Mouse (Mus musculus) gastrocnemius, adult 18-20 months (tissue): ENCODE results near the gene Lgi4. TPM values are rescaled to one million over a fixed set of nuclear protein-coding genes. Genes with fewer than 3 reads are reported as not detected.

Experiments
- DNase-seq: peaks from one replicate; pipeline ENCODE4 v3.0.0; 2021; ENCODE audit warnings: low spot score
- total RNA-seq, 2 experiments: library from RNA; stranded (reverse); gene quantifications; 2 replicates each; pipeline ENCODE4 v1.2.3; 2021

Gene Lgi4
- total RNA-seq, 2 experiments from 2014 or later: 1.7 to 3.5 TPM

GRCm38 (mm10) chr7:31051321-31052021 lies 7.7 kb upstream of the Lgi4 start, which contains the start of gene Fxyd7:
TSS of gene Fxyd7 (minus strand) at chr7:31051467.
- DNase-seq: no peak

- DNase-seq: no peak
These were observed 6.9 kb upstream of the Lgi4 start for GRCm38 (mm10) chr7:31052251-31052635.

DNA sequence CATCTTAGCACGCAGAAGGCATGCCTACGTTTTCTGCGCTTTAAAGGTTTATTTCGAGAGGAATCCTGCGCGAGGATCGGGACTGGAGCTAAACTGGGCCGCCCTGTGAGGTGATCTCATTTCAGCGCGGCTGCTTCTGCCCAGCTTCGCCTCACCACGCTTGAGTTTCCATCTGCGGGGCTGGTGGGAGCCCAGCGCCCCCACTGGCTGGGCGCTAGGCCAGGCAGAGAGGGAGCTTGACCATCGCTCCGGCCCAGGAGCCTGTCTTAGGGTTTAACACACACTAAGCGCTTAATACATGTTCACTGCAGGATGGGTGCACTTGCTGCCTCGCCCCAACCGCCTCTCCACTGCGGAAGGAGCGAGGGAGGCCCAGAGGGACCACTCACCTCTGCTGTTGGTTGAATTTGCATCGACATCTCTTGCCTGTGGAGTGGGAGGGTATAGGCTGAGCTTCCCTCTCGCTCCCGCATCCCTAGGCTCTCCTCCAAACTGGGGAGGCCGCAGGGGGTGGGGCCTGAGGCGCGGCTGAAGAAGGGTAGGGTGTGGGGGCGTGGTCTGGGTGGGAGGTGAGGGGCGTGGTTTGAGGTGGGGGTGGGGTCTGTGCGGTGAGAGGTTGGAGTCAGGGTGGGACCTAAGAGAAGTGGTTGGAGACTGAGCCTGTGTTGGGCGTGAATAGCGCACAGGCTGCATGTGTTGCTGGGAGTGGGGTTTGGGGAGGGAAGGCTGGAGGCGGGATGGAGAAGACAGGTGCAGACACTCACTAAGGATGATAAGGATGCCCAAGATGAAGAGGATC lies 6.3 kb upstream of the Lgi4 start:
- peak; percentile 39 for DNase-seq

DNA sequence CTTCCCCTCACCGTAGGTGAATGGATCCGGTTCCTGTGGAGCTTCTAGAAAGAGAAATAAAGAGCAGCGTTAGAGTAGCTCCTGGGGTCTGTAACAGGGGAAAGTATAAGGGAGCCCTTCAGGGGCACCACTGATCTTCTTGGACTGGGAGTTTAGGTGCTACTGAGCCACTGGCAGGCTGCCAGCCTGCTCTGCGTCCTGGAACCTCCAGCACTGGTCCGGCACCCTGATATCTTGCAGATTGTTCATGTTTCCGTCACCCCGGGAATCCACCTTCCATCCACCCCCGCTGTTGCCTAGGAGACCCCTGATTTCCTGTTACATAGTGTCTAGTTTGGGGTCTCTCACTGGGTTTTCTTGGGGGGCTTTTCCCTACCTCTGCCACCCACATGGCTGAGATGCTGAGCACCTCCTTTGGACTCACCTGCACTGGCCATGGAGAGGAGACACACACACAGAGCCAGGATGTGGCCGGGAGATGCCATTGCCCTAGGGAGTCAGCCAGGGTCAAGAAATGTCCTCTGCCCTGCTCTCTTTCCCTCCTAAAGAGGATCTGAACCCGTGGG lies 5.2 kb upstream of the Lgi4 start:
- DNase-seq: no peak

- peak; percentile 81 for DNase-seq
These were observed 4.4 kb upstream of the Lgi4 start for GRCm38 (mm10) chr7:31054661-31055320.

DNA sequence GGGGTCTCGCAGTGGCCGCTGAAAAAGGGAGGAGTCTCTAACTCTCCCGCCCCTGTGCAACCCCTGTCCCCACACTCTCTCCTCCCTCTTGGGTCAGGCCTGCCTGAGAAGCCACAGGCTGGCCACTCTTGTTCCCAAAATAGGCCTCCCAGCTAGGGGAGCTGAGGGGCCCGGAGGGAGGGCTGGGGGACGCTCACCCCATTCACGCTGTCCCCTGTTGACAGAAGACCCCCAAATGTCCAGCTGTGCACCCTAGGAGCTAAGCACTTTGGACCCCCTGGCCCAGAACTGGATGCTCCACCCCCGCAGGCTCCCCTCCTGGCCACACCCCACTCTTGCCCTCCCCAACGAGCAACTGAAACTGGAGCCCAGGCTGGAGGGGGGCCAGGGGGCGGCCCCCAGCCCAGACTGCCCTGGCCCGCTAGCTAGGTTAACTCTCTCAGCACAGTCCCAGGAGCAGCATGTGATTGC lies 3.8 kb upstream of the Lgi4 start:
- DNase-seq: peak; percentile 93

GRCm38 (mm10) chr7:31055883-31056282 lies 3.3 kb upstream of the Lgi4 start:
- no peak for DNase-seq

GRCm38 (mm10) chr7:31056448-31056847 lies 2.7 kb upstream of the Lgi4 start:
- DNase-seq: no peak

DNA sequence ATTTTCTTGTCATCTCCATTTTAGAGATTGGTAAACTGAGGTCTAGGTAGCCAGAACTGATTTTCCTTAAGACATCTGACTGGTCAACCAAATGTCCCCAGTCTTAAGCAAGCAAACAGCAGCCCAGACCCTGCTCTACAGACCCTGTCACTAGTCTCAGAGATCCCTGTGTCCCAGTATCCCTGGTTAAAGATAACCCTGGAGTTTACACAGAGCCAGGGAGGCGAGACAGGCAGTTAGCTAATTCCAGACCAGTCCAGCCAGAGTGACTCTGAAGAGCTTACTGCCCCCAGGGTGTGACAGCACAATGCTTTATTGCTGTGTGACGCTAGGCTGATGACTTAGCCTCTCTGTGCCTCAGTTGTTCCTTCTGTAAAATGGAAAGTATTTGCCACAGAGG lies 2.1 kb upstream of the Lgi4 start, which contains the start of gene Fxyd1:
TSS of gene Fxyd1 (minus strand) at position 129 of the 400 bp plus-strand sequence.
- DNase-seq: no peak

- DNase-seq: no peak
These were observed 1.4 kb upstream of the Lgi4 start for GRCm38 (mm10) chr7:31057730-31058129.

GRCm38 (mm10) chr7:31058211-31058610 lies 931 bp upstream of the Lgi4 start:
- DNase-seq: no peak

DNA sequence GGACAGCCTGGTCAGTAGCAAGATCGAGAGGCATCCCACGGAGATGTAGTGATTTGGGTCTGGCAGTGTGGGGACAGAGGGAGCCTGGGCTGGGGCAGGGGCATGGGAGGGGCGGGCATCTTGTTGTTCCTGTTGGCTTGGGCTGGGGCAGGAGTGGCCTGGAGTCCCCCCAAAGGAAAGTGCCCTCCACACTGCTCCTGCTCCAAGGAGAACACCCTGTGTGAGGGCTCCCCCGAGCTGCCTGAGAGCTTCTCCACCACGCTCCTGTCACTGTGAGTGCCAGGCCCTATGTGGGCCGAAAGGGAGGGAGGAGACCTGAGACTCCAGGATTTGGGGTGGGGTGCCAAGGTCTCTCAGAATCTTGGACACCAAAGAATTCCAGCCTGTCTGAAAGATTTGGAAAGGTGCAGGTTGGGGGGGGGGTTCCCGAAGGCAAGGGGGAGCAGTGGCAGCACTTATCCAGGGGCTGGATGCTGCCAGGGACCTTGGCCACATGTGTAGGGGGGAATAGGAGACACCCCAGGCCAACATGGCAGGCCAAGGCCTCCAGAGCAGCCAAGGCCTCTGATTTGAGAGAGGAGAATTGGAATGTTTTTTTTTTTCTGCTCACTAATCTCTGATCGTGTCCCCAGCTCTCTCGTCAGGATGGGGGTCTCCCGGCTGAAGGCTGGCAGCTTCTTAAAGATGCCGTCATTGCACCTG lies 928 bp downstream of the Lgi4 start:
- DNase-seq: no peak

GRCm38 (mm10) chr7:31060621-31061010 lies 1.5 kb downstream of the Lgi4 start:
- DNase-seq: no peak

DNA sequence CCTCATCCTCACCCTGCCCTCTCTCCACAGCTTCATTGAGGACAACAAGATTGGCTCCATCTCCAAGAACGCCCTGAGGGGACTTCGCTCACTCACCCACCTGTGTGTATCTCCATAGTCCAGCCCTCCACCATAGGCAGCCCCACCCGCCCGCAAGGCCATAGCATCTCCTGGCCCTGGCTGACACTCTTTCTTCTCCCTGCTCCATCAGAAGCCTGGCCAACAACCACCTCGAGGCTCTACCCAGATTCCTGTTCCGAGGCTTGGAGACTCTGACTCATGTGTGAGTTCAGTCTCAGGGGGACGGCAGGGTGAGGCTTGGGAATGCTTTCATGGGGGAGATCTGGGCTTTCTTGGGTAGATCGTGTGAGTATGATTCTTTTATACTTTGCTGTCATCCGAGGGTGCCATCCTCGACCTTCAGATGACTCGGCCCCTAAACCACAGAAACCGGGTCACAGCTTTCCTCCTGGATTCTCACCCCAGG lies 4.0 kb downstream of the Lgi4 start:
- DNase-seq: no peak

- DNase-seq: peak; percentile 43
These were observed 8.7 kb downstream of the Lgi4 start for GRCm38 (mm10) chr7:31067836-31068235.

GRCm38 (mm10) chr7:31069491-31069890 lies 10.3 kb downstream of the Lgi4 start:
- DNase-seq: no peak

DNA sequence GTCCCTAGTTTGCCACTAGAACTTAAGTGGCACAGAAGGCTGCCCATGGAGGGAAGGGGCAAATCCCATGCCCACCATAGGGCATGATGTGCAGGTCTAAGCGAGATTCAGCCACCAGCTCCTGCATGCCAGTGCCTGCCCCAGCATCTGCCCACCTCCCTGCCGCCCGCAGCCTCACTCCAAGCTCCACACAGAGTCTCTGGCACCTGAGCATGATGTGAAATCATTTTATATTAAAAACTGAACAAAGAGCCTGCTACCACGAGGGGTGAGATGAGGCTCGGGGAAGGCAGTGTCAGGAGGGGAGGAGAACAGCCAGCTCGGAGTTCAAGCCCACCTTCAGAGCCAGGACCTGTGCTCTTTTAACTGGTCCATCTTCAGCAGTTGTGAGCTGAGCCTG lies 11.2 kb downstream of the Lgi4 start:
- no peak for DNase-seq

DNA sequence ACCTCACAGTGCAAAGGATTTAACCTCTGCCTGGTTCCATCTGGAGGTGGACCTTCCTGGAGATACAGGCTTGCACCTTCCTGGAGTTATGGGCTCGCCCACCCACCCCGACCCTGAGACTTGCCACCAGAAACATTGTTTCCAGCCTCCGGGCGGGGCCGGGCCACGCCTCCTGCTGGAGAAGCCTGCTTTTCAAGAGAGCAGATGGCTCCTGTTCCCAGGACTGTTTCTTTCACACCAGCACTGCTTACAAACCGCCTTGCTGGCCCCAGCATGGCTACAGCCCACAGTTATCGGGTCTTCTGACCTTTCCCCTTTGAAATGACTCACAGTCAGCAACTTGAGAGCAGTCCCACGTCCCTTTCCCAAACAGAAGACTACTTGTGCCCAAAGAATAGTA lies 13.2 kb downstream of the Lgi4 start:
- DNase-seq: no peak

- DNase-seq: no peak
These were observed 14.4 kb downstream of the Lgi4 start for GRCm38 (mm10) chr7:31073546-31073945.

GRCm38 (mm10) chr7:31074061-31074712 lies 15.0 kb downstream of the Lgi4 start:
- DNase-seq: no peak

GRCm38 (mm10) chr7:31074713-31075069 lies 15.5 kb downstream of the Lgi4 start:
- no peak for DNase-seq
